Mouse (Mus musculus) c-Kit-positive CD71-positive TER-119-negative erythroid progenitor cells, embryonic 14.5 days (primary cell): Measurements from ENCODE around the gene Cfap300.

Experiments used
- DNase-seq: peaks from one replicate; pipeline ENCODE4 v3.0.0-alpha.2; 2013; ENCODE audit warnings: low read depth

The Cfap300 gene

GRCm38 (mm10) chr9:7983665-7984064 is 59.0 kb downstream of the Cfap300 start:
- no peak for DNase-seq

GRCm38 (mm10) chr9:7980162-7980561 is 62.5 kb downstream of the Cfap300 start:
- DNase-seq = no peak

- DNase-seq = no peak
These were observed 63.3 kb downstream of the Cfap300 start for GRCm38 (mm10) chr9:7979153-7979916.

GRCm38 (mm10) chr9:7978502-7978901 is 64.1 kb downstream of the Cfap300 start:
- DNase-seq = no peak

- no peak for DNase-seq
These were observed 65.0 kb downstream of the Cfap300 start for GRCm38 (mm10) chr9:7977587-7977986.

- no peak for DNase-seq
These were observed 70.6 kb downstream of the Cfap300 start for GRCm38 (mm10) chr9:7971993-7972392.
